Mouse (Mus musculus) mature B cell (primary cell): Measurements from ENCODE around the gene Tas1r1.
"Not testable (repeated sequence)": the region's sequence is repeated elsewhere in the genome, so short reads cannot be mapped to it uniquely, and the experiment has no call there.

Experiments
- in situ Hi-C: fragments of 300-500 bp; cut with MboI; formaldehyde crosslinking; loops from 2 replicates; pipeline ENCODE4 v1.14.3; 2019

Gene Tas1r1

DNA sequence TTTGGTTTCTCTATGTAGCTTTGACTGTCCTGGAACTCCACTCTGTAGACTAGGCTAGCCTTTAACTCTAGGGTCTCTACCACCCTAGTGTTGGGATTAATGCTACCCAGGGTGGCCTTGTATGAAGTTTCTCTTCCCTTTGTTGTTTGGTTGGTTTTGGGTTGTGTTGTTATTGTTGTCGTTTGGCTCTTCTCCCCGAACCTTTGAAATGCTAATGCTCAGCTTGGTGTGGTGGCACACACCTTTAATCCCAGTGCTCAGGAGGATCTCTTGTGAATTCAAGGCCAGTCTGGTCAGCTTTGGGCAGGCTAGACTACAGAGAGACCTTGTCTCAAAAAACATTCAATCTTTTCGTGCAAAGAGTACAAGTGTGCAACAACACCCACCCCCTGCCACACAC is 4.8 kb upstream of the Tas1r1 start:
- in situ Hi-C loops = no loop called here

DNA sequence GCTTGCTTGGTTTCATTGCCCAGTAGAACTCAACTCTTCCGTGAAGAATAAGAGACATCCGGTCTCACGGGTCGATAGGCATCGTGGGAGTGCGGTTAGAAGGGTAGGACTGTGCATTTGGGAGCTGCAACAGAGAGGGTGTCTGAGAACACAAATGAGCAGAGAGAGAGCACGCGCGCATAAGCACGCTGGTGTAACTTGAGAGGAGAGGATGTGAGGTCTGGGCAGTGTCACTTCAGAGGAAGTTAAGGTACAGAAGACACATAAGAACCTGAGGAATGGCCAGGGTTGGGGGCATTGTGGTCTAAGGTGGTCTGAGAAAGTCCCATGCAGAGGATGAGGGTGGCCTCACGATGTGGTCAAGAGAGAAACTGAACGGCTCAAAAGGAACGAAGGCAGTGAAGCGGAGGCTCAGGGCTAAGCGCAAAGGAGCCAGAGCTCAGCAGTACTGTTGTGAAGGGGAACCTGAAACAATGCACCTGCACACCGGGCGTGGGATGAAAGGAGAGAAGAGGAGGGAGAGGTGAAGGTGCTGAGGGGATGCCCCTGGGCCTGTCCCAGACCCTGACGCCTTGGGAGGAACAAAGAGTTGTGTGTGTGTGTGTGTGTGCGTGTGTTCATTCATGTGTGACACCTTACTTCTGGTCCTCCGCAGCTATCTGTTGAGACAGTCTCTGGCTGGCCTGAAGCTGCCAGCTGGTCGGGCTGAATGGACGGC is 3.7 kb upstream of the Tas1r1 start:
- in situ Hi-C loops = no loop called here

DNA sequence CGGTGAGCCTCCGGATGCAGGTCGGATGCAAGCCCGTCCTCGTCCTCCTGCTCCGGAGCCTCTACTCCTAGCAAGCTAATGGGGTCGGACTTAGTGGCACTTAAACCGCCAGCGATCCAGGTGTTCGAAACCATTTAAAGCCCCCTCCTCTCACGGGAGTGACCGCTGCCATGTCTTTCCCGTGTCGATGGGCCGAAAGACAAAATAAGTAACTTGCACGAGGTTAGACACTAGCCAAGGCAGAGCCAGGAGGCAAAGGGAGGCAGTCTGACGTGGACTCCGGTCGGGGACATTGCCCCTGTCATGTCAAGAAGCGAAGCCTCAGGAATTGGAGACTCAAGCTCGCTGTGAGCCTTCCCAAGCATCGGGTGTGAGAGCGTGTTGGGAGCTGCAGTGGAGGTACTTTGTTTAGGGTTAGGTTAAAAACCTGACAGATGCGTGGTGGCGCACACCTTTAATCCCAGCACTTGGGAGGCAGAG is 1.5 kb upstream of the Tas1r1 start:
- in situ Hi-C loops = no loop called here

DNA sequence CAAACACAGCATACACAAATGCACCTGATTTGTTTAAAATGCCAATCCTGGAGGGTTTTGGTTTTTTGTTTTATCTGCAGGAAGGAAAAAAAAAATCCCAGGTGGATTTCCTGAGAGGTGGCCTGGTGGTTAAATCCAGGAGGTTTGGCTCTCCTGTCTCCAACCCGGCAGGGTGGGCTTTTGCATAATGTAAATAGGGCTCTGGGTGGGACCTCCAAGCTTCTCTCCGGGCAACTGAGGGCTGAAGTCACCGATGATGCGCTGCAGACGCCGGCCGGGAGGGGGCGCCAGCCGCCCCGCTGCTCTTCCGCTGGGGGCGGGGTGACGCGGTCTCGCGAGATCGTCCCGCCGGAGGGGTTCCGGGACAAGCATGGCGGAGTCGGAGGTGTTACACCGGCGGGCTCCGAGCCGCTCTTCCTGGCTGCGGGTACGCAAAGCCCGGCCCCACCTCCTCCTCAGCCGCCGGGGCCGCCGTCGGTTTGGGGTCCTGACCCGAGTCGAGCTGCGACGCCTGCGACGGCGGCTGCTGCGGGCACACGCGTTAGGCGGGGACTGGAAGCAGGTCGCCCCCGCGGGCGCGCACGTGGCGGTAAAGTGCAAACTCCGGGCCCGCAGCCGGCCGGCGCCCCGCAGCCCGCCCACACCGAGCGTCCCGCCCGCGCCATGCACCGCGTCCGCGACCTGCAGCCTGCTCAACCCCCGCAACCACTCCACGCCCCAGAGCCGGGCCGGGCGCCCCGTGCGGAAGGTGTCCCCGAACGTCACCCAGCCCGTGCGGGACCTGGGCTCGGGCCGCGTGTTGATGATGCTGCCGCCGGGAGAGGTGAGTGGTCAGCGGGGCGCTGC is 840 bp upstream of the Tas1r1 start, which contains the start of gene Nol9:
Nol9 (plus strand) TSS at position 337 of the 846 bp plus-strand sequence.
- in situ Hi-C loops = no loop called here

DNA sequence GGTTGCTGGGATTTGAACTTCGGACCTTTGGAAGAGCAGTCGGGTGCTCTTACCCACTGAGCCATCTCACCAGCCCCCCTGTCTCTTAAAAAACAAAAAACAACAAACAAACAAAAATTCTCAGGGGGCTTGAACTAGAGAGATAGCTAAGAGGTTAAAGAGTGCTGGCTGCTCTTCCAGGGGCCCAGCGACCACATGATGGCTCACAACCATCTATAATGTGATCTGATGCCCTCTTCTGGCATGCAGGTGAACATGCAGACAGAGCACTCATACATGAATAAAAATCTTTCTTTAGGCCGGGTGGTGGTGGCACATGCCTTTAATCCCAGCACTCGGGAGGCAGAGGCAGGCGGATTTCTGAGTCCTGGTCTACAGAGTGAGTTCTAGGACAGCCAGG is 1.9 kb downstream of the Tas1r1 start:
- in situ Hi-C loops = not testable (repeated sequence)

DNA sequence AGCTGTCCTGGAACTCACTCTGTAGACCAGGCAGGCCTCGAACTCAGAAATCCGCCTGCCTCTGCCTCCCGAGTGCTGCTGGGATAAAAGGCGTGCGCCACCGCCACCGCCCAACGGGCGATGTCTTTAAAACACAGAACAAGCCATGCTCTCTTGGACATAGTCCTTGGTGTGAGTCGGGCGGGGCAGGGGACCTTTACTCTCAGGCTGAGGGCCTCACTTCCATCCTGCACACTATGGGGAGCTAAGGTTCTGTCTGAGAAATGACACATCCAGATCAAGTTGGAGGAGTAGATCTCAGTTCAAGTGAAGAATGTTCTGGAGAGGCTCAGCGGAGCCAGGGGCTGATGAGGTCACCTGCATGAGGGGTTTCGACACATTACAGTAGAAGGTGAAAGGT is 5.4 kb downstream of the Tas1r1 start:
- in situ Hi-C loops = no loop called here

DNA sequence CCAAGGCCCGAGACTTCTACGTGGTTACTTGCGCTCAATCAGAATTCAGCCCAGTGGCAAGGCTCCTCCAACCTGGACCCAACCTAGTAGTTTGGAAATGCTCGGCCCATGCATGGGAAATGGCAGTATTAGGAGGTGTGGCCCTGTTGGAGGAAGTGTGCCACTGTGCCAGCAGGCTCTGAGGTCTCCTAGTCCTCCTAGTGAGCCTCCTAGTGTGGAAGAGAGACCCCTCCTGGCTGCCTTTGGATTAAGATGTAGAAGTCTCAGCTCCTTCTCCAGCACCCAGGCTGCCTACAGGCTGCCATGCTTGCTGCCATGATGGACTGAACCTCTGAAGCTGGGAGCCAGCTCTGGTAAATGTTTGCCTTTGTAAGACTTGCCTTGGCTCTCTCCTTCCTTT is 8.4 kb downstream of the Tas1r1 start:
- in situ Hi-C loops = no loop called here

DNA sequence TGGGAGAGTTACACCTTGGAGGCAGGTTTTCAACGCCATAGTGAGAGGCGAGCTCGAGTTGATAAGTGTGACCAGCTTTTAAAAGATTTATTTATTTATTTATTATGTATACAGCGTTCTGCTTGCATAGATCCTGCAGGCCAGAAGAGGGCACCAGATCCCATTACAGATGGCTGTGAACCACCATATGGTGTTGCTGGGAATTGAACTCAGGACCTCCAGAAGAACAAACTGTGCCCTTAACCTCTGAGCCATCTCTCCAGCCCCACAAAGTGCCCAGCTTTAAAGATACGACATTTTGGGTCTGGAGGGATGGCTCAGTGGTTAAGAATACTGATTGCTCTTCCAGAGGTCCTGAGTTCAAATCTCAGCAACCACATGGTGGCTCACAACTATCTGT is 9.3 kb downstream of the Tas1r1 start:
- in situ Hi-C loops = no loop called here

DNA sequence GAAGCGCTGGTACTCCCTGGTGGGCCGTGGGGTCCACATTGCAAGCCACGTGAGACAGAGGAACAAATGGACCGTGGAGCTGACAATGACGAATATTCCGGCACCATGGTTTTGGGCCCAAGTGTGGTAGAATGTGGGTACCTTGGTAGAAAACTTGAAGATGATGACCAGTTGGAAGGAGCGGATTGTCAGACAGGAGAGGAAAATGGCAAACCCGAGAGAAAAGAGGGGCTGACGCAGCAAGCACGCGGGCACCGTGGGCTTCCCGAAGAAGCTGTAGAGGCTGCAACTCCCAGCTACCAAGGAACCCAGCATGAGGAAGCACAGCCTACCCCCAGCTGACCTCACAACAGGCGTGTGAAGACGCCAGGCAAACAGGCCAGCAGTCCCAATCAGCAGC is 9.9 kb downstream of the Tas1r1 start:
- in situ Hi-C loops = no loop called here

DNA sequence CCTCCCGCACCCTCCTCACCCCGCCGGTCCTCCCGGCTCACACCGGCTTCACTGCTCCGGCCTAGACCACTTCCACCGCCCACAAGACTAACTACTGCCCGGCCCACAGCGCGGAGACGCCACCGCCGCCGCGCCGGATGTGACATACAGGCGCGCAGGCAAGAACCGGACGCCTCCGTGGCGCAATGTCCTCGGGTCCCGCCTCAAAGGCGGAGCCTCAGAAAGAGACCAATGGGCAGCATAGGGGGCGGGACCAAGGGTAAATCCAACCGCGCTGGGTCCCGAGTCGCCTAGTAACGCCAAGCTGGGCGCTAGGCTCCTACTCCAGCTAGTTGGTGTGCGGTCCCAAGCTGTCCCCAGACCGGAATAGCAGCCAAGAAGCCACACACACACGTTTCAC is 10.8 kb downstream of the Tas1r1 start, which contains the start of gene Zbtb48:
Zbtb48 (minus strand) TSS at position 148 of the 400 bp plus-strand sequence.
- in situ Hi-C loops = no loop called here

DNA sequence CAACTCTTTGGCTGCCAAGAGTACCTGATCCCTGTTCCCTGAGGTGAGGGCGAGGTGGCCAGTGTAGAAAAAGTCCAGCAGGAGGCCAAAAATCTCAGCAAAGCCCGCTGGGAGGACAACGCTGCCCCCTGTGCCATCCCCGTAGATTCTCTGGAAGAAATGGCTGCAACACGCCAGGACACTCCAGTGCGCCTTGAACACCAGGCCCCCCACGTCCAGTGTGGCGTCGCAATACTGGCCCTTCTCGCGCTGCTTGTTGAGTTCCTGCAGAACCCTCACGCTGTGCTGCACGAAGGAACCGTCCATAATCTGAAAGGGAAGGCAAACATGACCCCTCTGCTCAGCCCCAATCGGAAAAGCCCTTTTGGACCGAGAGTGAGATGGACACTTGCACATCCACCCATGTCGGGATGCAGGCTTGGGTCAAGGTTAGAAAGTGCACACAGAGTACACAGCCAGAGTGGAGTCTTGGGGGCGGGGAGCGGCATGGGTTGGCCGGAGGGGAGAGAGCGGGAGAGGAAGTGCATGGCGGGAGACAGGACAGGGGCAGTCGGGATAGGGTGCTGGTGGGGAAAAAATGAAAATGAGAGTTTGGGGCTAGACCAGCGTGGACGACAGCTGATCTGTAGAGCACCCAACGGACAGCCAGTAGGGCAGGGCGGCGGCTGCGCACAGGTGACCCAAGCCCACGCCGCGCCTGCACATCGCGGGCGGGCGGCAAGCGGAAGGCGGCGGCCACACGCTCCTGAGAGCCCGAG is 11.4 kb downstream of the Tas1r1 start:
- in situ Hi-C loops = no loop called here

DNA sequence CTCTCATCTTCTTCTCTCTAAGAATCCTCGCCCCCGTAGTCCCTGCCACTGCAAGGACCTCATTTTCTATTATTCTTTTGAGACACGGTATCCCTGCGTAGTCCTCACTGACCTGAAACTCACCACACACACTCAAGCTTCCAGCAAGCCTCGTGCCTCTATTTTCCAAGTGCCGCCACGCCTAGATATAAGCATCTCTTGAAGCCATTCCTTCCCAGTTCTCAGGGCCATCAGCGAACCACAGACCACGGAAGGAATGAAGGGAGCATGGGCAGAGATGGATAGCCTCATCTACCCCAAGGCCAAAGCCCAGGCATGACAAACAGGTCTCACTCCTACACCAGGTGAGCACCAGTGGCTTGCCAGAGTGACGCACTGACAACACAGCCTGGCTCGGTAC is 13.8 kb downstream of the Tas1r1 start:
- in situ Hi-C loops = no loop called here

DNA sequence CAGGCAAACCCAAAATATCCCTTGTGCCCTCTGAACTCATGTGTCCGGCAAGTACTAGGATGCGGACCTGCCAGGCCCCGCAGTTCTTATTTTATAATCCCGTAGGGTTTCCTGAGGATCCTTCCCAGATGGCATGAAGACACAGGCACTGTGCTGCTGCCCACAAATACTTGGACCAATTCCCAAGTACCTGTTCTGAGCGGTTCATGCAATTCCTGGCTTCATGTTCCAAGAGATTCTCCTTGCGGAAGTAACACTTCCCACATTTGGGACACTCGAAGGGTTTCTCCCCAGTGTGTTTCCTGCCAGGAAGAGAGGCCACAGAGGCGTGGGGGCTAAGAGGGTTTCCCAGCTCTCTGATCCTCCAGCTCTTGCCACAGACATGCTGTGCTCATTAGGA is 15.9 kb downstream of the Tas1r1 start:
- in situ Hi-C loops = no loop called here

DNA sequence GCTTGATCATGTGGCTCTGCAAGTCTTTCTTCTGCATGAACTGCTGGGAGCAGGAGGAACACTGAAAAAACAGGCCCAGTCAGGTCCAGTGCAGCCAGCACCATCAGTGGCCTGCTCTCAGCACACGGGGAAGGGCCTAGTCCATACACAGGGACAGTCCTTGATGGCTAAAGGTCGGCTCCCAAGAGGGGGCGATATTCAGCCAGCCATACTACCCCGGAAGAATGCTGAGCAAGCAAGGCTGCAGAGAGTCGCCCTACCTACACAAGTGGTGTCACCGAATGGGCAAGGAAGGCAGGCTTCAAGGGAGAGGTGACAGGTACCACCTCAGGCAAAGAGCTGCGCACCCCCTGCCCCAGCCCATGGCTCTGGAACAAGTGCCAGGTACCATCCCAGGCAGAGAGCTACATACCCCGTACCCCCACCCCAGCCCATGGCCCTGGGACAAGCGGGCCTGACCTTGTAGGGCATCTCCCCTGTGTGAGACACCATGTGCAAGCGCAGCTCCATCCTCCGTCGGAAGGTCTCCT is 16.7 kb downstream of the Tas1r1 start:
- in situ Hi-C loops = no loop called here

DNA sequence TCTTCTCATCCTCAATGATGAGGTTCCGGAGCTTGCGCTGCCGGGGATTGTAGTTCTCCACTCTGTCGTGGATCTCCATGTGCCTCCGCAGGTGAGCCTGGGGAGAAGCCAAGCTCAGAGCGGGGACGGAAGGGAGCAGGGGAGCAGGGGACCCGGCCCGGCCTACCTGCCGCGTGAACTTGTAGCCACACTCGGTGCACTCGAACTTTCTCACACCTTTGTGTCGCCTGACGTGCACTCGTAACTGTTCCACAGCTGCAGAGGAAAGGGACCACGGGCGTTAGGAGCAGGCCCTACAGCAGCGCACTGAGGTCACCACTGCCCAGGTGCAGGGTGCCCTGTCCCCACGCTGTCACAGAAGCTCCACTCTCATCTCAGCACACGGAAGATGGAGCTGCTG is 18.3 kb downstream of the Tas1r1 start:
- in situ Hi-C loops = no loop called here

DNA sequence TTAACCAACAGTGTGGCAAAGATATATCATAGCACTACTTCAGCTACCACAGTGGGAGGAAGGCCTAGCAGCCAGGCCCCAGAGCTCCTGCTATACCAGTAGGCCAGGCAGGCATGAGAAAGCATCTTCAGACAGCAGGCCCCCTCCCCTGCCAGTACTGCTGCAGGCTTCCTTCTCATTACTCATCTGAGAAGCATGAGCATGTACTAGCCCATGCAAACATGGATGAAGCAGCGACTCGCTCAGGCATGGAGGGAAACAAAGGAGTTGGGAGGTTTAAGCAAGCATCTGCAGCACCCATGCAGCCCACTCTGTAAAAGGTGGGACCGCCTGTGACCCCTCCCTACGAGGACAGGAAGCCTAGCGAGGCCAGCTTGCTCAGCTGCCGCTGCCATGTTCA is 19.3 kb downstream of the Tas1r1 start:
- in situ Hi-C loops = no loop called here

DNA sequence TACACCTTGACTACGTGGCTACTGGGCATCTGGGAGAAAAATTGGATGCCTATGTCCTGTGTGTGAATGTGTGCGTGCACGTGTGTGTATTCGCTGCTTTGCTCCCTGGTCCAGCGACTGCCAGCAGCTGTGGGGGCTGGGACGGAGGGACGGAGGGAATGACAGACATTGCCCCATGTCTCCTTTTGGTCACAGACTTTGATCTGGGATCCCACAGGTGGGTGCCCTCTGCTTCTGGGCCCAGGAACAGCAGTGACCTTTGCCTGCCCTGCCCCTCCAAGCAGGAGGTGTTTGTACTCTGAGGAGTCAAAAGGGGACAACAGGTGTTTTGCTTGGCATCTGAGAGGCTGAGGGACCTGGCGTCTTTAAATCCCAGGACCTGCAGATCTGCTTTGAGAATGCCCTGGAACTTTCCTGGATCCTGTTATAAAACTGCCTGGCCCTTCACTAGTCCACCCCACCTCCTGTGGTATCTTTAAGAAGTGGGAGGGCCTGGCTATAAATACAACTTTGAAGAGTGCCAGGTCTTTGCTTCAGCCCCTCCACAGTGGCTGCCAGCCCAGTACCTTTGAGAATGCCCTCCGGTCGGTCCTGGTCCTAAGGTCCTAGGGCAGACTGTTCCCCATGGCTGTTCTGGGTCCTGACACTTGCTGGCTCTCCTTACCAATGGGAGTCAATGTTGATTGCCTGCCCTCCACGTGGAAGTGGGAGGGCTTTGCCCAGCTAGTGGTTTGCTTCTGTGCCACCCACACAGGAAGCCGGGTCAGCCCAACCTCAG is 25.1 kb downstream of the Tas1r1 start:
- in situ Hi-C loops = no loop called here

DNA sequence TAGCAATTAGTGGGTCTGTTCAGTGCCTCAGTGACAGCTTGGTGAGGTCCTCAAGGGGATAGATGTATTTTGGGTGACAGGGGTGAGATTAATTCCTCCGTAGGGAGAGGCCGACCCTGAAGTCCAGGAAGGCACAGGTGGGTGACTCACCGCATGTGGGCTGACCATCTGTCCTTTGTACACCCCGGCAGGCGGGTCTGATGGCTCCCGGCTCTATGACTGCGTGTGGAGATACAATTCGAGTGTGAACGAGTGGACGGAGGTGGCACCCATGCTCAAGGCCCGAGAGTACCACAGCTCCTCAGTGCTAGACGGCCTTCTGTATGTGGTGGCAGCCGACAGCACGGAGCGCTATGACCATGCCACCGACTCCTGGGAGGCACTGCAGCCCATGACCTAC is 26.3 kb downstream of the Tas1r1 start:
- in situ Hi-C loops = no loop called here

DNA sequence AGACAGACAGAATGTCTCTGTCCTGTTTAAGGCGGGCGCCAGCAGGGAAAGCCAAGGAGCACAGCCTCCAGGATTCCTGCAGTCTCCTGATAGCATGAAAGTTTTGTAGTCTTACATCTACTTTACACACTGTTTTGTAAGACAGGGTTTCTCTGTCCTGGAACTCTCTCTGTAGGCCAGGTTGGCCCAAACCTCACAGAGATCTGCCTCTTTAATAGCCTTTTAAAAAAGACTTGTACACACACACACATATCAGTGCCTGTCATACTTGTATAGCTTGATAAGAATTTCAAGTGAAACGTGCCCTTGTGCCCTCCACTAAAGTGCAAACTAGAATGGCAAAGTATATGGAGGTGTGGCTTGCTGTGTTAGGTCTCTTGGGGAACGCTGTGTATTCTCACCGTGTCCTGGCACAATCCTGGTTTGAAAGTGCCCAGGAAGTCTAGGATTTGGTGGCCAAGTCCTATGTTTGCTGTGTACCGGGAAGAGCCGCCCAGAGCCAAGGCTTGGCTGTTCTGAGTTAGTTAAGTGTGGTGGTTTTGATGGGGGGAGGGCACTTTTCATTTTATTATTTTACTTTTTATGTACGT is 27.1 kb downstream of the Tas1r1 start:
- in situ Hi-C loops = no loop called here

DNA sequence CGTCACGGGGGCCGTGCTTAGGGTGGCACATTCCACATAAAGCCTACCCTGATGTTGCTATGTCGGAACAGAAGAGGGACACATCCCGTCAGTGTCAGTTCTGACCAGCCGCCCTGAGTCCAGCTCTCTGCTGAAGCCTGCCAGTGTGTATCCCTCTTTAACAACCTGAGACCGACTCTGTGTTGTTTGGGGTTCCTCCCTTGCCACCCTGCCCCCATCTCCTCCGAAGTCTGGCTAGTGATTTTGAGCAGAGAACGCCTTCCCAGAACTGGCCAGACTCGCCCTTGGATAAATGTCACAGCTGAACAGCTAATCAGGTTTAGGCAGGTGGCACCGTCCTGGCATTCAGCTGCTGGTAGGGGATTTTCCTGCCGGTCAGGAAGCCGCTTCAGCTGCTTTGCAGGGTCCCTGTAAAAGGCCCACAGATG is 27.6 kb downstream of the Tas1r1 start:
- in situ Hi-C loops = no loop called here
